Mouse (Mus musculus): ENCODE data around the gene Ptprn.

DNA sequence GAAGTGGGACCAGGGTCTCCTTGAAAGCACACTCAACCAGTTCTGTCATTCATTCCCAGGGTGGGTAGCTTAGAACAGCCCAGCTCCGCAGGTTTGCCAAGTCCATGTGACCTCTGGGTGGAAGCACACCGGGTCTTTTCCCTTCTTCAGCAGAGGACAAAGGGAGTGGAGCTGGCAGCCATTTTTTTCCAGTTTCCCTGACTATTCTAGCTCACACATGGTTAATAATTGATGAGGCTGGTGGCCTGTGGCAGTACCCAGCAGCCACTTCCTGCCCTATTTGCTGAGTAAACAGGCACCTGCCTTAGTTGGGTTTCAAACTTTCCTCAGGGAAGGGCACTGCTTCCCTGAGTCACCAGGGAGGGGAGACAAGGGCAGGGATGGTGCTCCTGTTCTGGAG lies 49.9 kb downstream of the Ptprn start:
- TF ChIP-seq CTCF (IDR thresholded peaks at IDR 0.05; ENCODE audit: low read depth, low read length) (no peak), POLR2A (IDR thresholded peaks at IDR 0.05; ENCODE audit: borderline replicate concordance, low read depth, low read length) (no peak)

All from bone marrow macrophage, adult 2 months (primary cell).